8 mouse cellular contexts compared by ENCODE assay signal in genomic region chr2:103484617-103485401, GRCm38 (mm10). TPM values are rescaled to one million over a fixed set of nuclear protein-coding genes. Genes with fewer than 3 reads are reported as not detected.
A peak's percentile ranks its signal among the peaks of the same experiment; 100 is the strongest.
DNase-seq lines count a peak whose midpoint lies in the region; ATAC-seq lines count a peak whose summit lies in the region.

Gene Cat (minus strand): TSS chr2:103485160.

- intact Hi-C loops in left cerebral cortex, postnatal 14 days (cut with DNase I): no loop called here

- H3K27ac ChIP-seq in intestine, embryonic 14.5 days (ENCODE audit: low read depth): peak within 1 kb of the TSS; percentile 95

- H3K4me1 ChIP-seq in intestine, embryonic 14.5 days (replicated peaks; ENCODE audit: control insufficient read depth, insufficient read depth, low read length): peaks cover 7% of the 10 kb centered on the region; the same call in 1 of the 2 replicates

- WGBS in intestine, embryonic 14.5 days: under 1% methylated on average over 41 of the region's 41 CpGs

- peak within 1 kb of the TSS; percentile 76 for H3K9ac ChIP-seq in intestine, embryonic 14.5 days (ENCODE audit: low read length)

- peak within 1 kb of the TSS; percentile 90 for H3K4me3 ChIP-seq in intestine, embryonic 14.5 days (ENCODE audit: low read depth, low read length)

- DNase-seq in adrenal gland, adult 18-20 months (ENCODE audit: low spot score in 2 of 2): peak; percentile 91 to 97
- peak; percentile 97 for DNase-seq in embryo, embryonic 11 days
- DNase-seq in gastrocnemius, postnatal 25 days: peak; percentile 98
- DNase-seq in intestine, embryonic 14.5 days (ENCODE audit: low spot score): peak; percentile 97
- DNase-seq in left cerebral cortex, postnatal 14 days (ENCODE audit: low spot score in 2 of 2): peak; percentile 96 to 97
- peak; percentile 95 for DNase-seq in mesoderm, embryonic 11.5 days (ENCODE audit: low read depth, low spot score)
- DNase-seq in right cerebral cortex, postnatal 36 days (ENCODE audit: low spot score in 2 of 2): peak; percentile 97
- DNase-seq in yolk sac, embryonic 10.5 days (ENCODE audit: low spot score): peak; percentile 98

- no peaks in the 10 kb centered on the region for H3K27me3 ChIP-seq in intestine, embryonic 14.5 days (replicated peaks; ENCODE audit: control insufficient read depth, insufficient read depth, low read length)

- H3K9me3 ChIP-seq in intestine, embryonic 14.5 days (ENCODE audit: control insufficient read depth, low read length): no peaks in the 10 kb centered on the region

- ATAC-seq in intestine, embryonic 14.5 days (replicated peaks; ENCODE audit: low FRiP score, low TSS enrichment, low read depth): peak; percentile 99

- no peaks in the 10 kb centered on the region for H3K36me3 ChIP-seq in intestine, embryonic 14.5 days (ENCODE audit: control insufficient read depth, insufficient read depth, low read length)

- peak within 1 kb of the TSS; percentile 86 for H3K4me2 ChIP-seq in intestine, embryonic 14.5 days (ENCODE audit: low read length)

RNA-seq across cellular contexts. Expression of gene Cat, which starts in this region (rescaled TPM):
- 100 to 1,000 TPM; 404 to 406 TPM for total RNA-seq in adrenal gland, adult 18-20 months (2021)
- total RNA-seq in gastrocnemius, postnatal 25 days (2021): 100 to 1,000 TPM in 1 of 2 experiments, 10 to 100 TPM in 1; 72.8 to 119 TPM
- 112 and 117 TPM in 2 replicates for polyA plus RNA-seq in intestine, embryonic 14.5 days (2014; fragmentation: Nextera tagmentation; extraction: Ambion mirVana)
- 10 to 100 TPM; 55.0 to 60.0 TPM for total RNA-seq in left cerebral cortex, postnatal 14 days (2021)

Comparison
In these comparisons a context has a peak if more than half of its experiments do, and no peak if none do; other contexts are left out.
1. Peak in every context shown above with its lines: DNase-seq, ATAC-seq, H3K4me3 ChIP-seq and H3K27ac ChIP-seq.